Mouse (Mus musculus): Measurements from ENCODE around the gene Kcnb1.

- TF ChIP-seq CTCF (IDR thresholded peaks at IDR 0.05; ENCODE audit: low read depth) (0 out of 2 replicates have a peak, but pooled peaks have one; percentile 10), EP300 (IDR thresholded peaks at IDR 0.05; ENCODE audit: low read depth) (no peak)
These were observed 123.1 kb downstream of the Kcnb1 start for GRCm38 (mm10) chr2:167066528-167067516.
